Mouse (Mus musculus) olfactory bulb, adult 2 months (tissue): ENCODE measurements around the gene Pecr.

Experiments
- CTCF ChIP-seq: fragments of 200-500 bp; IDR thresholded peaks from 2 replicates; pipeline ENCODE4 v1.5.1; 2012; ENCODE audit warnings: low read depth, mild to moderate bottlenecking, low read length, moderate library complexity; ENCODE audit not compliant: insufficient read depth
- POLR2A ChIP-seq: fragments of 200-500 bp; IDR thresholded peaks from 2 replicates; pipeline ENCODE4 v1.6.1; 2012; ENCODE audit warnings: mild to moderate bottlenecking, low read depth, low read length, moderate library complexity; ENCODE audit not compliant: insufficient read depth

DNA sequence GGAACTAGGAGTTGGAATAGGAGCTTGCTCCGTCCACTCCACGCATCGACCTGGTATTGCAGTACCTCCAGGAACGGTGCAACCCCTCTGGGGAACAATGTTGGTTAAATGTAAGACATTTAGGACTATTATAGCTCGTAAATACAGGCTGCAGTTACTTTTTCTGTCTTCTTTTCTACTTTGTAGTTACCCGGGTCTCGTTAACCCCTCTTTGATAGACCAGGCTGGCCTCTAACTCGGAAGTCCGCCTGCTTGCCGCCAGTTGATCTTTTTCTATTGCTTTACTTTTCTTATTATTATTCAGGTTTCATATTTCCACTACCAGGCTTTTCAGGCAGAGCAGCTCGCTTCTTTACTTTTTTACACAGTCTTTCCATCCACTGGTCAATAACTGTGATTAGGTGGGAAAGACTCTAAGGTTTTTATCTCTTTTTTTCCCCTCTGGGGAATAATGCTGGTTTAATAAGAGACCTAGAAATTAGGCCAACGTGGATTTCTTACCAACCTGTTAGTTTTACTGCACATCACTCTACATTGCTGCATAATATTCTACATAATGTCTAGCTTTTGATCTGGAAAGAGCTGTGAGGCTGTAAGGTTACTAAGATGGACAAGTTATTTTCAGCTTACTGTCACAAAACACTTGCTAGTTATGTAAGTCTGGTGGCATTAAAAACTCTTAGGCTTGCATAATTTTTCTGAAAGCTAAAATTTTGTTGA lies 39.6 kb downstream of the Pecr start:
- no peak for TF ChIP-seq POLR2A
- TF ChIP-seq CTCF: no peak
